Mouse (Mus musculus) ovary, postnatal 10 days (tissue): ENCODE data around the gene Vmn1r88.
"Not testable (repeated sequence)": the region's sequence is repeated elsewhere in the genome, so short reads cannot be mapped to it uniquely, and the experiment has no call there.

Experiments used
- DNase-seq: peaks from one replicate; pipeline ENCODE4 v3.0.0; 2022; ENCODE audit warnings: low spot score

Gene Vmn1r88

GRCm38 (mm10) chr7:13159268-13159667 is at the start of gene Vmn1r88:
Gene Vmn1r88, plus strand, starts transcription at chr7:13159568.
- no peak for DNase-seq

DNA sequence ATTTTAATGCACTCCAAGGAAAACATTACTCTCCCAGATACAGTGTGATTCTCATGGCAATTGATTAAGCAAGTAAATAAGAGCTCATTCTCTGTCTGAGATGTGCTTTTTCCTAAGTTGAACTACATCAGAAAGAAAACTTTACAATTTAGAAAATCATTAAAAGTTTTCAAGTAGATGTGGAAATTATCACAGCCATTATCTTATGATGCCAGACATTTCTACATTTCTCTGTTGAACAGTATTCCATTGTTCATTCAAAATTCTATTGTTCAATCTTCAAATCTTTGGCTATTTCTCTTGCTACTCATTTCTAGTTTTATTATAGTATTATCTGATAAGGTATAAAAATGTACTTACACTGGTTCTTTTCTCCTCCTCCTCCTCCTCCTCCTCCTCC is 39.6 kb upstream of the Vmn1r88 start, which contains the start of gene Vmn1r86:
TSS of gene Vmn1r86 (minus strand) at position 101 of the 400 bp plus-strand sequence.
- no peak for DNase-seq

GRCm38 (mm10) chr7:13123554-13124153 is 35.7 kb upstream of the Vmn1r88 start:
- not testable (repeated sequence) for DNase-seq

DNA sequence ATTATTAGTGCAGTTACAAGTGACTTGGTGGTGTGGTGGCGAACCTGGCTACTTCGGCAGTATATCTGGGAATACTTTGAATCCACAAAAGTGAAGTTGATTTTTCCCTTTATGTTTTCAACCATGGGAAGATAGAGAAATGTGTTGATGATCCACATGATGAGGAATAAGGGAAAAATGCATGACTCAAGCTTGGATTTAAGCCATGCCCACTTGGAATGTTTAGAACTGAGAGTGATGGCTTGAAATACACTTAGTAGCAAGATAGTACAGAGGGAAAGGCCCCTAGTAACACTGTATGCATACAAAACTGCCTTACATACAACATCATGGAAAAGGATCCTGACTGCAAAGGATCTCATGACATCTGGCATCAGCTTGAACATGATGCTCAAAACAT is 27.5 kb upstream of the Vmn1r88 start:
- DNase-seq: no peak

GRCm38 (mm10) chr7:13137340-13137739 is 22.0 kb upstream of the Vmn1r88 start:
- no peak for DNase-seq

- DNase-seq: no peak
Measured at GRCm38 (mm10) chr7:13140057-13140456, 19.3 kb upstream of the Vmn1r88 start, which contains the start of gene Vmn1r87. Gene Vmn1r87, minus strand, starts transcription at chr7:13140157.

DNA sequence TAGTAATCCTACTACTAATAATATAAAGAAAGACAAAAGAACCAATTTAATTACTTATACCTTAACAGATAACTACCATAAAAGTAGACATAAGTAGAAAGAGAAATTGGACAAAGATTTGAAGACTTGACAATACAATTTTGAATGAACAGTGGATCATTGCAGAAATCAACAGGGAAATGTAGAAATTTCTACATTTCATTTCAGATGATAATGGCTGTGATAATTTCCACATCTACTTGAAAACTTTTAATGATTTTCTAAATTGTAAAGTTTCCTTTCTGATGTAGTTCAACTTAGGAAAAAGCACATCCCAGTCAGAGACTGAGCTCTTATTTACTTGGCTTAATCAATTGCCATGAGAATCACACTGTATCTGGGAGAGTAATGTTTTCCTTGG is 53.4 kb downstream of the Vmn1r88 start, which contains the start of gene Vmn1r89:
TSS of gene Vmn1r89 (plus strand) at position 301 of the 400 bp plus-strand sequence.
- DNase-seq: no peak
